Mouse (Mus musculus) testis, adult 2 months (tissue): ENCODE results near the gene Cntrob.

Experiments used
- CTCF ChIP-seq: fragments of 200-500 bp; IDR thresholded peaks from 2 replicates; pipeline ENCODE4 v1.5.1; 2012; ENCODE audit warnings: low read depth, mild to moderate bottlenecking, inconsistent platforms, low read length, moderate library complexity; ENCODE audit not compliant: control insufficient read depth, insufficient read depth, insufficient replicate concordance
- POLR2A ChIP-seq: fragments of 200-500 bp; IDR thresholded peaks from 2 replicates; pipeline ENCODE4 v1.6.1; 2012; ENCODE audit warnings: low read depth, mild to moderate bottlenecking, inconsistent platforms, low read length, moderate library complexity; ENCODE audit not compliant: control insufficient read depth

DNA sequence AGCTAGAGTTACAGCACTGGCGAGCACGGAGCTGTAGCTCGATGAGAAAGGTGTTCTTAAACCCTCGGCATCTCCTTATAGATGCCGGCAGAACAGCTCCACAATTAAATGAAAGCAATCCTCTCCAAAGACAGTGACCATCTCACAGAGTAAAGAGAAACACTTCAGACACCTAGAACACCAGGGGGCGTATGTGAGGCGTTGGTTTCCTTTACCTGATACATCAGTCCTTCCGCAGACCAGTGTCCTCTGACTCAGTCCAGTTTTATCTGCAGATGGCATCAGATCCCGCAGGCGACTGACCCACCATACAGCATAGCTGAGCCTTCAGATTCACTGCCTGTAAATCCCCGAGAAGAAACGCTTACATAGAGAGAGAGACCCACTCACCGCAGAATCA is 54.0 kb downstream of the Cntrob start:
- no peak for TF ChIP-seq CTCF
- no peak for TF ChIP-seq POLR2A
